Mouse (Mus musculus): ENCODE results near the gene Hs3st5.

Gene Hs3st5

GRCm38 (mm10) chr10:36800925-36801482, 294.4 kb downstream of the Hs3st5 start:
- DNase-seq (ENCODE audit: low read depth), result no peak

DNA sequence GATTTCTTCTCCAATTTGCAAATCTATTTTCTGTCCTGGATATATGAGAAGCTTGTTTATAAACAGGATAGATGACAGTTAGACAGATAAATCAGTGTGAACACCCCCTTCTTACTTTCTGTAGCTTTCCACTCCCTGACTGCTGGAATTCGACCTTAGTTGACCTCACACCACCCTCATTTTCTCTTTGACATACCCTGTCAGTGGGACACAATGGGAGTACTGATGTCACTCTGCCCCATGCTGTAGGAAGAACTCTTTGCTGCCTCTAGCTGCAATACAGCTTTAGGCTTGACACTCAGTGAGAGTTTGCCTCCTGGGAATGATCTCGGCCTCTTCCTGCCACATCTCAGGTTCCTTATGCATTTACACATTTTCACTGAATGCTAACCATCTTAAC, 297.1 kb downstream of the Hs3st5 start:
- DNase-seq (ENCODE audit: low read depth), result no peak

- DNase-seq (ENCODE audit: low read depth), result no peak
Measured at GRCm38 (mm10) chr10:36805265-36805664, 298.7 kb downstream of the Hs3st5 start.

DNA sequence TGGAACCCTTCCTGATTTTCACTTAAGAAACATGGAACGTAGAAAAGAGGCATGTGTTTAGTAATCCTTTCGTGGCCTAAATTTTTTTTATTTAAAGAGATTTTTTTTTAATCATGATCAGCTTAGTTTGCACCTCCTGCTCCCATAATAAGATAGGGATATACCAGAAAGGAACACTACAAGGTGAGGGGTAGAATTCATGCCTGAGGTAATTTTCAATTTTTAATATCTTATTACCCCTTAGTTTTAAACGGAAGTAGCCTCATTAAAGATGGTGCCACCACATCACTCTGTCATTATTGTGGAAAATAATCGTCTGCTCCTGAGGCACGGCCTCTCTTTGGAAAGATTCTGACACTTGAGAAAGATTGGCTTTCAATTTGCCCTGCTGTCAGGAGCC, 299.2 kb downstream of the Hs3st5 start:
- DNase-seq (ENCODE audit: low read depth), result no peak

GRCm38 (mm10) chr10:36807007-36807406, 300.4 kb downstream of the Hs3st5 start:
- no peak for DNase-seq (ENCODE audit: low read depth)

DNA sequence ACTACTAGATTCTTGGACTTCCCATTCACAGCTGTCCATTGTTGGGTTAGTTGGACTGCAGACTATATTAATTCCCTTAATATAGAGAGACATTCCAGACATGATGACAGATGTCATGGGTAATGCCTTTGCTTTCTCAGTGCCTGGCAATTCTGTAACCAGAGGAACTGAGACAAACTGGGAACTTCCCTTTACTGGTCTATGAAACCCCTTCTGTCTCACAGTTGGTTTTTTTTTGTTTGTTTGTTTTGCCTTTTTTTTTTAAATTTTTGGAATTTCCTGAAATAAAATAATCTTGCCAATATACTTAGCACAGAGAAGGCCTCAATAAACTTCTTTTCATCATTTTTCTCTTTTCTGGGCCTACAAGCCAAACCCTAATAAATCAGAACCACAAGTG, 312.3 kb downstream of the Hs3st5 start:
- DNase-seq (ENCODE audit: low read depth), result no peak

DNA sequence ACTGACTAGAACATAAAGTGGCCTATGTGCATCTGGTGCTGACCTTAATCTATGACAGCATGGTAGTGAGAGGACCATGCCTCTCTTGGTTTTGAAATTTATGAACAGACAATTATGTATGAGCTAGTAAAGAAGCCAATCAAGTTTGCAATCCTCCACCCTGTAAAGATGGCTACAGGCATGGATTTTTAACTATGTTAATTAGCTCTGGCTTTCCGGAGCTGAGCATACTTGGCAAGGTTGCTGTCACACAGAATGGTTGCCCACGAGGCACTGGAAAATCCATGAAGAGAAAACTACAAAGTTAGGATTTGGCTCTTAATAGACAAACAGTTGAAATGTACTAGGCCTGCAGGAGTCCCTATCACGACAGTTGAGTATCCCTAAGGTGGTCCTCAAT, 322.5 kb downstream of the Hs3st5 start:
- DNase-seq (ENCODE audit: low read depth), result no peak

GRCm38 (mm10) chr10:36832204-36832603, 325.6 kb downstream of the Hs3st5 start:
- DNase-seq (ENCODE audit: low read depth), result no peak

- DNase-seq (ENCODE audit: low read depth), result no peak
Measured at GRCm38 (mm10) chr10:36834224-36834623, 327.6 kb downstream of the Hs3st5 start.

- DNase-seq (ENCODE audit: low read depth), result no peak
Measured at GRCm38 (mm10) chr10:36835836-36836516, 329.4 kb downstream of the Hs3st5 start.

GRCm38 (mm10) chr10:36850231-36850630, 343.6 kb downstream of the Hs3st5 start:
- no peak for DNase-seq (ENCODE audit: low read depth)

DNA sequence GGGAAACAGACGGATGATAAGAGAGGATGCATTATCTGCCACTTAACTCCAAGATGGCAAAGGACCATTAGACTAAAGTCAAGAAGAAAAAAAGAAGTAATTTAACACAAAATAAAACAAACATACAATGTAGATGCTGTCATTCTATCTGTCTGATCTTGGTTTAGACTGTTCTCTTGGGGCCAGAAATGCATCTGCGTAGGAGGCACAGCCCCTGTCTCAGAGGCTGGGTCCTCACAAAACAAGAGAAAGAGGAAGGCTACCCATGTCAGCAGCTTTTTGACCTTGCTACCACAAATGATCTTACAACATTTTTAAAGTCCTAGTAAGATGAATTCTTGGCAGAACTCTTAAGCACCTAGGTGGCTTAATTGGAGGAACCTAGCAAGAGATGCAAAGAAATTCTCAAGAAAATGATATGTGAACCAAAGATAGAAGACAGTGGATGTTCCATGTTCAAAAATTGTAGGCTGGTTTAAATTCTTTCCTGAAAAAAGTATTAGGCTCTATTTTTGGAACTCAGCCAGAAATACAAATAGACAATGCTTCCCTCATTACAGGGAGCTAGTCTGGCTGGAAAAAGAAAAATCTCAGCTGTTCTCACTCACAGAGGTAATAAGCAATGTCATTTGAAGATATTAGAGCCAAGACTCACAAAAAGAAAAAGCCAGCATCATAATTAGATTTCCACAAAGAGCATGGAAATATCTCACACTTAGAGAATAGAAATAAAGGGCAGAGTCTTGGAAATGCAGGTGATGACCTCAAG, 355.7 kb downstream of the Hs3st5 start:
- no peak for DNase-seq (ENCODE audit: low read depth)

Data from c-Kit-positive CD71-positive TER-119-negative erythroid progenitor cells, embryonic 14.5 days (primary cell).